Mouse (Mus musculus) thymus, adult 2 months (tissue): Measurements from ENCODE around the gene Sbk3.

Source experiments
- CTCF ChIP-seq: fragments of 200-500 bp; IDR thresholded peaks from 2 replicates; pipeline ENCODE4 v1.5.1; 2012; ENCODE audit warnings: mild to moderate bottlenecking, control low read depth, low read length, moderate library complexity, borderline replicate concordance; ENCODE audit not compliant: control insufficient read depth, poor library complexity, insufficient read depth; ENCODE audit errors: extremely low read depth
- POLR2A ChIP-seq: fragments of 200-500 bp; IDR thresholded peaks from 2 replicates; pipeline ENCODE4 v1.6.1; 2012; ENCODE audit warnings: mild to moderate bottlenecking, low read length, control low read depth, moderate library complexity; ENCODE audit not compliant: control insufficient read depth, poor library complexity, insufficient read depth; ENCODE audit errors: extremely low read depth

DNA sequence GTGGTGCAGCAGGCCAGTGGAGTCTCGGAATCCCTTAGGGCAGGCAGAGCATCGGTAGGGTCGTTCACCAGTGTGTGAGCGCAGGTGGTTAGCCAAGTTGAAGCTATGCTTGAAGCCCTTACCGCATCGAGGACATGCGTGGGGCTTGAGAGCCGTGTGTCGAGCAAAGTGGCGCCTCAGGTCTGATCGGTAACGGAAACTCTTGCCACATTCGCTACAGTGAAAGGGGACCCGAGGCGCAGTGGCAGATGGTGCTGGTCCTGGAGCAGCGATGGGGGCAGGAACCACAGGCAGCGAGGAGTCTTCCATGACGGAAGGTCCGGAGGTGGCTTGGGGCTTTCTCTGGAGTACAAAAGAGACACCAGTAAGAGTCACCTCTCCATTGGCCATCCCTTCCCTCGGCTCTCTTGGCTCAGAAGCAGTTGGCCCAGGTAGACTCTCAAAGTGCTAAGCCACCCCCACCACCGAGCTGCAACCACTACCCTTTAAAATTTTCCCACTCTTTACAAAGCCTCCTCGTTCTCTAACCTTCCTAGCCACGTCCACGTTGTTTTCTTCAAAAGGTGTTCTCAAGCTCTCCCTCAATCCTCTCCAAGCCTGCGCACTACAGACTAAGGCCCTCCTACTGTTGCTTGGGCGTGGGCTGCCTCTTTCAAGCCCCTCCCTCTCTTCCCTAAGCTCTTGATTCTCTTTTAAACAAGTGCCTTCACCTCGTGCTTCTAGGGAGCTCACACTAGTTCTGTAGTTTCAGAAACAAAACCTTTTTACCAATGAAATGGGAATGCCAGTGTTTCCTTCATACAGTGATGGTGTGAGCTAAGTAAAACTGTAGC lies 41.9 kb upstream of the Sbk3 start:
- TF ChIP-seq CTCF (no peak), POLR2A (no peak)
